Mouse (Mus musculus) lung, adult 2 months (tissue): ENCODE data around the gene Pltp.

Source experiments
- CTCF ChIP-seq: fragments of 200-500 bp; IDR thresholded peaks from 2 replicates; pipeline ENCODE4 v1.5.1; 2011; ENCODE audit warnings: mild to moderate bottlenecking, low read length, control low read depth; ENCODE audit not compliant: insufficient read depth
- POLR2A ChIP-seq: fragments of 200-500 bp; IDR thresholded peaks from 2 replicates; pipeline ENCODE4 v1.6.1; 2011; ENCODE audit warnings: low read depth, mild to moderate bottlenecking, control low read depth, low read length, borderline replicate concordance; ENCODE audit errors: extremely low read depth

DNA sequence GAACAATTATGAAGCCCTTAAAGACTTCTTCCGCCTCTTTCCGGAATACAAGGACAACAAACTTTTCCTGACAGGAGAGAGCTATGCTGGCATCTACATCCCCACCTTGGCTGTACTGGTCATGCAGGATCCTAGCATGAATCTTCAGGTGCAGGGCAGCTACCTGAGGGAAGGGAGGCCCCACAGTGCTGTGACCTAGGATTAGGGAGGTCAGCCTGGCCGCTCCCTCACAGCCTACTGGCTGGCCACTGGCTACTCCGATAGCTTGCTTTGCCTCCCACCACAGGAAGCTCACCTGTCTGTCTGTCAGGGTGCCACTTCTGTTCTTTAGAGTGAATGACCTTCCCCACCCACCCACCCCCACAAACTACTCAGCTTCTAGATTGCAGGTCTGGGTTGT, 22.3 kb downstream of the Pltp start:
- no peak for TF ChIP-seq CTCF
- TF ChIP-seq POLR2A: peak; percentile 17; the same call in 1 of the 2 replicates
